10 mouse cellular contexts compared by ENCODE assay signal in genomic region chr1:185454575-185454954, GRCm38 (mm10). TPM values are rescaled to one million over a fixed set of nuclear protein-coding genes. Genes with fewer than 3 reads are reported as not detected.
DNase-seq lines count a peak whose midpoint lies in the region; ATAC-seq and TF ChIP-seq lines count a peak whose summit lies in the region.
"Had no signal": no experiment of that assay in that cellular context is flagged by ENCODE, and none has a peak within 500 bp of the region (broad histone marks: within the 10 kb centered on the region; RNA-seq: fewer than 3 reads in every experiment).

Slc30a10 (plus strand) TSS chr1:185454848.

- intact Hi-C loops in left cerebral cortex, postnatal 14 days (cut with DNase I), result no loop called here

- DNase-seq in heart, embryonic 10.5 days (ENCODE audit: low spot score), result peak; percentile 94
- no peak for DNase-seq in heart, adult 11 months
- peak; percentile 87 for DNase-seq in R1 (ENCODE audit: low read depth, low spot score)
- peak; percentile 68 for DNase-seq in embryo, embryonic 11 days
- peak; percentile 14 for DNase-seq in heart, postnatal 0 days (ENCODE audit: low spot score)
- DNase-seq in left cerebral cortex, postnatal 14 days (ENCODE audit: low spot score in 2 of 2), result peak; percentile 54
- DNase-seq in midbrain, embryonic 14.5 days, result peak; percentile 79
- no peak for DNase-seq in natural killer cell, adult 2 months (ENCODE audit: low spot score in 2 of 2)

- H3K27ac ChIP-seq in heart, embryonic 10.5 days, result peak within 1 kb of the TSS; percentile 87
- H3K27ac ChIP-seq in heart, postnatal 0 days (ENCODE audit: low read depth), result no peak within 1 kb of the TSS
- 0 out of 2 replicates have a peak within 1 kb of the TSS, but pooled peaks have one; percentile 26 for H3K27ac ChIP-seq in midbrain, embryonic 14.5 days (replicated peaks; ENCODE audit: low read depth, low read length)

- TF ChIP-seq CTCF in heart, postnatal 0 days (IDR thresholded peaks at IDR 0.05; ENCODE audit: low read depth), result no peak

- H3K9me3 ChIP-seq in heart, embryonic 10.5 days, result no peaks in the 10 kb centered on the region
- no peaks in the 10 kb centered on the region for H3K9me3 ChIP-seq in heart, postnatal 0 days (replicated peaks; ENCODE audit: control insufficient read depth, low read length)
- no peaks in the 10 kb centered on the region for H3K9me3 ChIP-seq in midbrain, embryonic 14.5 days (ENCODE audit: control insufficient read depth, low read length)

- peak within 1 kb of the TSS; percentile 71 for H3K4me2 ChIP-seq in heart, postnatal 0 days (ENCODE audit: low read depth, low read length)
- peak within 1 kb of the TSS; percentile 95 for H3K4me2 ChIP-seq in midbrain, embryonic 14.5 days (ENCODE audit: low read length)

- peaks cover 15% of the 10 kb centered on the region for H3K4me1 ChIP-seq in heart, embryonic 10.5 days
- H3K4me1 ChIP-seq in heart, postnatal 0 days (ENCODE audit: control insufficient read depth, insufficient read depth), result peaks cover 9% of the 10 kb centered on the region
- H3K4me1 ChIP-seq in midbrain, embryonic 14.5 days (ENCODE audit: control insufficient read depth, insufficient read depth, low read length), result 0 out of 2 replicates have a peak, but pooled peaks cover 4% of the 10 kb centered on the region

- peaks cover 48% of the 10 kb centered on the region for H3K27me3 ChIP-seq in heart, embryonic 10.5 days (ENCODE audit: insufficient read depth, poor library complexity, severe bottlenecking)
- H3K27me3 ChIP-seq in heart, postnatal 0 days (ENCODE audit: control insufficient read depth, insufficient read depth, low read length), result peaks cover 45% of the 10 kb centered on the region
- H3K27me3 ChIP-seq in midbrain, embryonic 14.5 days (ENCODE audit: control insufficient read depth, insufficient read depth, low read length), result peaks cover 13% of the 10 kb centered on the region
- H3K27me3 ChIP-seq: CH12.LX had no signal

- peak; percentile 14; the same call in 1 of the 2 replicates for ATAC-seq in heart, postnatal 0 days (ENCODE audit: insufficient read depth, low read depth)
- peak; percentile 75 for ATAC-seq in midbrain, embryonic 14.5 days (ENCODE audit: low FRiP score, low TSS enrichment)

- no peaks in the 10 kb centered on the region for H3K36me3 ChIP-seq in heart, embryonic 10.5 days
- no peaks in the 10 kb centered on the region for H3K36me3 ChIP-seq in heart, postnatal 0 days (replicated peaks; ENCODE audit: control insufficient read depth, insufficient read depth, low read length)
- H3K36me3 ChIP-seq in midbrain, embryonic 14.5 days (ENCODE audit: control insufficient read depth, insufficient read depth, low read length), result no peaks in the 10 kb centered on the region

- no peak within 1 kb of the TSS for H3K9ac ChIP-seq in heart, postnatal 0 days (replicated peaks; ENCODE audit: low read depth, low read length)
- H3K9ac ChIP-seq in midbrain, embryonic 14.5 days (replicated peaks; ENCODE audit: low read length), result peak within 1 kb of the TSS; percentile 71

- TF ChIP-seq EP300 in heart, postnatal 0 days (IDR thresholded peaks at IDR 0.05; ENCODE audit: low read depth), result no peak

- WGBS in heart, embryonic 10.5 days, result 1% methylated on average over 18 of the region's 18 CpGs
- WGBS in heart, postnatal 0 days, result under 1% methylated on average over 14 of the region's 18 CpGs
- 3% methylated on average over 18 of the region's 18 CpGs for WGBS in midbrain, embryonic 14.5 days

- H3K4me3 ChIP-seq in heart, embryonic 10.5 days, result peak within 1 kb of the TSS; percentile 77
- peak within 1 kb of the TSS; percentile 46 for H3K4me3 ChIP-seq in heart, postnatal 0 days (ENCODE audit: low read depth, low read length)
- peak within 1 kb of the TSS; percentile 59 for H3K4me3 ChIP-seq in midbrain, embryonic 14.5 days (replicated peaks; ENCODE audit: low read depth, low read length)

RNA-seq across cellular contexts. Expression of gene Slc30a10, which starts in this region (rescaled TPM):
- 3.5 and 3.9 TPM in 2 replicates for polyA plus RNA-seq in heart, embryonic 10.5 days (2016; fragmentation: Nextera tagmentation; extraction: Ambion mirVana)
- total RNA-seq in heart, postnatal 0 days (2014; rRNA removed; ENCODE audit: low replicate concordance), result not detected in 2 replicates
- 0.01 TPM in 1 of 2 replicates, not detected in the other for polyA plus RNA-seq in heart, postnatal 0 days (2015; fragmentation: Nextera tagmentation; extraction: Ambion mirVana)
- 10 to 100 TPM; 11.2 to 12.5 TPM for total RNA-seq in left cerebral cortex, postnatal 14 days (2021)
- 4.6 and 5.7 TPM in 2 replicates for polyA plus RNA-seq in midbrain, embryonic 14.5 days (2014; fragmentation: Nextera tagmentation; extraction: Ambion mirVana)
- total RNA-seq: CH12.LX; neutrophil, adult 5-6 weeks had no signal

Comparison
In these comparisons a context has a peak if more than half of its experiments do, and no peak if none do; other contexts are left out.
1. RNA of gene Slc30a10 (total RNA-seq): 11.2 to 12.5 TPM in left cerebral cortex, postnatal 14 days; not detected in heart, postnatal 0 days; every median in the first group is over 10 times any median in the second.
2. DNase-seq: peak in heart, embryonic 10.5 days (single experiment), R1 (single experiment), embryo, embryonic 11 days (single experiment), left cerebral cortex, postnatal 14 days (2 of 2) and midbrain, embryonic 14.5 days (single experiment); none in heart, adult 11 months (single experiment) and natural killer cell, adult 2 months (0 of 2).
3. Peak in DNase-seq, ATAC-seq, H3K4me3 ChIP-seq and H3K4me2 ChIP-seq in heart, postnatal 0 days; RNA of the gene not detected or under 1 TPM.
4. Peak in every context shown above with its lines, with median percentiles within 50 percentile points of each other: H3K4me3 ChIP-seq.